Mouse (Mus musculus) heart, adult 8-10 months (tissue): ENCODE results near the gene Gpr3. TPM values are rescaled to one million over a fixed set of nuclear protein-coding genes. Genes with fewer than 3 reads are reported as not detected.

ENCODE experiments used
- DNase-seq: peaks from one replicate; pipeline ENCODE4 v3.0.0; 2022; ENCODE audit warnings: low spot score
- total RNA-seq, 4 experiments: library from RNA; stranded (reverse); gene quantifications; 2 replicates each; pipeline ENCODE4 v1.2.4; 2022

The Gpr3 gene
- total RNA-seq, 4 experiments from 2014 or later: not detected

- no peak for DNase-seq
These were observed 22.4 kb upstream of the Gpr3 start for GRCm38 (mm10) chr4:133234771-133235170.

- DNase-seq: peak; percentile 61
These were observed 21.1 kb upstream of the Gpr3 start for GRCm38 (mm10) chr4:133233285-133233976.

GRCm38 (mm10) chr4:133229582-133229981 is 17.2 kb upstream of the Gpr3 start:
- DNase-seq: no peak

- no peak for DNase-seq
These were observed 15.3 kb upstream of the Gpr3 start for GRCm38 (mm10) chr4:133227636-133228035.

- DNase-seq: peak; percentile 54
These were observed 13.7 kb upstream of the Gpr3 start for GRCm38 (mm10) chr4:133226073-133226472.

- DNase-seq: no peak
These were observed 11.5 kb upstream of the Gpr3 start for GRCm38 (mm10) chr4:133223875-133224274.

- DNase-seq: no peak
These were observed 9.4 kb upstream of the Gpr3 start for GRCm38 (mm10) chr4:133221701-133222100.

GRCm38 (mm10) chr4:133220656-133221055 is 8.3 kb upstream of the Gpr3 start:
- no peak for DNase-seq

- no peak for DNase-seq
These were observed 6.4 kb upstream of the Gpr3 start for GRCm38 (mm10) chr4:133218745-133219144.

- DNase-seq: peak; percentile 42
These were observed 5.3 kb upstream of the Gpr3 start for GRCm38 (mm10) chr4:133217641-133218040.

GRCm38 (mm10) chr4:133213661-133214060 is 1.3 kb upstream of the Gpr3 start:
- no peak for DNase-seq

- no peak for DNase-seq
These were observed 893 bp upstream of the Gpr3 start for GRCm38 (mm10) chr4:133213268-133213590.

- peak; percentile 72 for DNase-seq
These were observed 379 bp upstream of the Gpr3 start for GRCm38 (mm10) chr4:133212562-133213267.

GRCm38 (mm10) chr4:133210788-133211390 is 1.4 kb downstream of the Gpr3 start:
- no peak for DNase-seq

GRCm38 (mm10) chr4:133210023-133210787 is 2.1 kb downstream of the Gpr3 start:
- DNase-seq: no peak

- DNase-seq: peak; percentile 44
These were observed 3.0 kb downstream of the Gpr3 start for GRCm38 (mm10) chr4:133209366-133209765.

GRCm38 (mm10) chr4:133204379-133204778 is 8.0 kb downstream of the Gpr3 start:
- DNase-seq: no peak

GRCm38 (mm10) chr4:133203591-133203990 is 8.7 kb downstream of the Gpr3 start:
- DNase-seq: no peak

GRCm38 (mm10) chr4:133202254-133202653 is 10.1 kb downstream of the Gpr3 start:
- no peak for DNase-seq

- DNase-seq: peak; percentile 58
These were observed 11.1 kb downstream of the Gpr3 start for GRCm38 (mm10) chr4:133201006-133201771.

- DNase-seq: no peak
These were observed 12.0 kb downstream of the Gpr3 start for GRCm38 (mm10) chr4:133200343-133200742.
